Mouse (Mus musculus): Measurements from ENCODE around the gene Csrnp3. TPM values are rescaled to one million over a fixed set of nuclear protein-coding genes. Genes with fewer than 3 reads are reported as not detected.

Csrnp3 gene
- total and polyA plus RNA-seq, 3 experiments, result 0.16 TPM; not detected in 2

- H3K4me3 ChIP-seq (ENCODE audit: low read depth, low read length), result no peak overlapping the region
- H3K27me3 ChIP-seq (ENCODE audit: insufficient read depth, low read length), result no peaks in the 10 kb centered on the region
- H3K9me3 ChIP-seq (replicated peaks), result peaks cover 13% of the 10 kb centered on the region
- ATAC-seq (ENCODE audit: extremely low read depth, insufficient number of reproducible peaks, low FRiP score, poor library complexity, severe bottlenecking) (no peak), DNase-seq (ENCODE audit: low spot score) (no peak)
- no peaks in the 10 kb centered on the region for H3K36me3 ChIP-seq (replicated peaks)
- no peak for TF ChIP-seq TAL1 (conservative IDR thresholded peaks at IDR 0.05; ENCODE audit: low read depth, low read length)
- no peak for TF ChIP-seq GATA2 (IDR thresholded peaks at IDR 0.05; ENCODE audit: borderline replicate concordance, low read depth, low read length)
- TF ChIP-seq POLR2AphosphoS5 (IDR thresholded peaks at IDR 0.05; ENCODE audit: insufficient replicate concordance, low read depth, low read length), result no peak
- TF ChIP-seq CTCF (IDR thresholded peaks at IDR 0.05; ENCODE audit: low read depth, low read length), result no peak
- TF ChIP-seq GATA1 (IDR thresholded peaks at IDR 0.05; ENCODE audit: borderline replicate concordance, low read length), result no peak
- no peaks in the 10 kb centered on the region for H3K4me1 ChIP-seq (ENCODE audit: insufficient read depth, low read depth, low read length)
Measured at GRCm38 (mm10) chr2:65953726-65954340, 108.3 kb downstream of the Csrnp3 start.

GRCm38 (mm10) chr2:65955804-65956203 lies 110.2 kb downstream of the Csrnp3 start:
- no peaks in the 10 kb centered on the region for H3K4me1 ChIP-seq (ENCODE audit: insufficient read depth, low read depth, low read length)
- no peaks in the 10 kb centered on the region for H3K27me3 ChIP-seq (ENCODE audit: insufficient read depth, low read length)
- no peaks in the 10 kb centered on the region for H3K36me3 ChIP-seq (replicated peaks)
- ATAC-seq (ENCODE audit: extremely low read depth, insufficient number of reproducible peaks, low FRiP score, poor library complexity, severe bottlenecking) (no peak), DNase-seq (ENCODE audit: low spot score) (no peak)
- H3K4me3 ChIP-seq (ENCODE audit: low read depth, low read length), result no peak overlapping the region
- peaks cover 9% of the 10 kb centered on the region for H3K9me3 ChIP-seq (replicated peaks)
- TF ChIP-seq POLR2AphosphoS5 (IDR thresholded peaks at IDR 0.05; ENCODE audit: insufficient replicate concordance, low read depth, low read length), result no peak
- no peak for TF ChIP-seq GATA1 (IDR thresholded peaks at IDR 0.05; ENCODE audit: borderline replicate concordance, low read length)
- no peak for TF ChIP-seq CTCF (IDR thresholded peaks at IDR 0.05; ENCODE audit: low read depth, low read length)
- TF ChIP-seq TAL1 (conservative IDR thresholded peaks at IDR 0.05; ENCODE audit: low read depth, low read length), result no peak
- no peak for TF ChIP-seq GATA2 (IDR thresholded peaks at IDR 0.05; ENCODE audit: borderline replicate concordance, low read depth, low read length)

GRCm38 (mm10) chr2:65956727-65957126 lies 111.2 kb downstream of the Csrnp3 start:
- Histone ChIP-seq H3K4me1 (ENCODE audit: insufficient read depth, low read depth, low read length) (no peaks in the 10 kb centered on the region), H3K36me3 (replicated peaks) (no peaks in the 10 kb centered on the region), H3K27me3 (ENCODE audit: insufficient read depth, low read length) (no peaks in the 10 kb centered on the region), H3K9me3 (replicated peaks) (peaks cover 9% of the 10 kb centered on the region), H3K4me3 (ENCODE audit: low read depth, low read length) (no peak overlapping the region)
- TF ChIP-seq TAL1 (conservative IDR thresholded peaks at IDR 0.05; ENCODE audit: low read depth, low read length) (no peak), POLR2AphosphoS5 (IDR thresholded peaks at IDR 0.05; ENCODE audit: insufficient replicate concordance, low read depth, low read length) (no peak), CTCF (IDR thresholded peaks at IDR 0.05; ENCODE audit: low read depth, low read length) (no peak), GATA1 (IDR thresholded peaks at IDR 0.05; ENCODE audit: borderline replicate concordance, low read length) (no peak), GATA2 (IDR thresholded peaks at IDR 0.05; ENCODE audit: borderline replicate concordance, low read depth, low read length) (no peak)
- ATAC-seq (ENCODE audit: extremely low read depth, insufficient number of reproducible peaks, low FRiP score, poor library complexity, severe bottlenecking), result no peak
- no peak for DNase-seq (ENCODE audit: low spot score)

GRCm38 (mm10) chr2:65963420-65963819 lies 117.9 kb downstream of the Csrnp3 start:
- ATAC-seq (ENCODE audit: extremely low read depth, insufficient number of reproducible peaks, low FRiP score, poor library complexity, severe bottlenecking) (no peak), DNase-seq (ENCODE audit: low spot score) (no peak)
- H3K36me3 ChIP-seq (replicated peaks), result no peaks in the 10 kb centered on the region
- TF ChIP-seq GATA1 (IDR thresholded peaks at IDR 0.05; ENCODE audit: borderline replicate concordance, low read length), result no peak
- TF ChIP-seq TAL1 (conservative IDR thresholded peaks at IDR 0.05; ENCODE audit: low read depth, low read length), result no peak
- TF ChIP-seq CTCF (IDR thresholded peaks at IDR 0.05; ENCODE audit: low read depth, low read length), result no peak
- TF ChIP-seq POLR2AphosphoS5 (IDR thresholded peaks at IDR 0.05; ENCODE audit: insufficient replicate concordance, low read depth, low read length), result no peak
- no peak for TF ChIP-seq GATA2 (IDR thresholded peaks at IDR 0.05; ENCODE audit: borderline replicate concordance, low read depth, low read length)
- H3K4me1 ChIP-seq (ENCODE audit: insufficient read depth, low read depth, low read length), result no peaks in the 10 kb centered on the region
- no peak overlapping the region for H3K4me3 ChIP-seq (ENCODE audit: low read depth, low read length)
- peaks cover 2% of the 10 kb centered on the region; the same call in 1 of the 2 replicates for H3K9me3 ChIP-seq (replicated peaks)
- no peaks in the 10 kb centered on the region for H3K27me3 ChIP-seq (ENCODE audit: insufficient read depth, low read length)

GRCm38 (mm10) chr2:65968810-65969209 lies 123.2 kb downstream of the Csrnp3 start:
- ATAC-seq (ENCODE audit: extremely low read depth, insufficient number of reproducible peaks, low FRiP score, poor library complexity, severe bottlenecking) (no peak), DNase-seq (ENCODE audit: low spot score) (no peak)
- no peak overlapping the region for H3K4me3 ChIP-seq (ENCODE audit: low read depth, low read length)
- TF ChIP-seq GATA1 (IDR thresholded peaks at IDR 0.05; ENCODE audit: borderline replicate concordance, low read length) (no peak), POLR2AphosphoS5 (IDR thresholded peaks at IDR 0.05; ENCODE audit: insufficient replicate concordance, low read depth, low read length) (no peak), GATA2 (IDR thresholded peaks at IDR 0.05; ENCODE audit: borderline replicate concordance, low read depth, low read length) (no peak), TAL1 (conservative IDR thresholded peaks at IDR 0.05; ENCODE audit: low read depth, low read length) (no peak)
- peaks cover 8% of the 10 kb centered on the region for H3K9me3 ChIP-seq (replicated peaks)
- H3K36me3 ChIP-seq (replicated peaks), result no peaks in the 10 kb centered on the region
- no peaks in the 10 kb centered on the region for H3K4me1 ChIP-seq (ENCODE audit: insufficient read depth, low read depth, low read length)
- H3K27me3 ChIP-seq (ENCODE audit: insufficient read depth, low read length), result no peaks in the 10 kb centered on the region

- no peak for ATAC-seq (ENCODE audit: extremely low read depth, insufficient number of reproducible peaks, low FRiP score, poor library complexity, severe bottlenecking)
Measured at GRCm38 (mm10) chr2:65973907-65974306, 128.3 kb downstream of the Csrnp3 start.

More at GRCm38 (mm10) chr2:65973907-65974306, 128.3 kb downstream of the Csrnp3 start:
- no peaks in the 10 kb centered on the region for H3K27me3 ChIP-seq (ENCODE audit: insufficient read depth, low read length)
- no peaks in the 10 kb centered on the region for H3K36me3 ChIP-seq (replicated peaks)
- DNase-seq (ENCODE audit: low spot score), result no peak
- no peak overlapping the region for H3K4me3 ChIP-seq (ENCODE audit: low read depth, low read length)
- peaks cover 16% of the 10 kb centered on the region for H3K9me3 ChIP-seq (replicated peaks)
- H3K4me1 ChIP-seq (ENCODE audit: insufficient read depth, low read depth, low read length), result no peaks in the 10 kb centered on the region
- TF ChIP-seq POLR2AphosphoS5 (IDR thresholded peaks at IDR 0.05; ENCODE audit: insufficient replicate concordance, low read depth, low read length) (no peak), CTCF (IDR thresholded peaks at IDR 0.05; ENCODE audit: low read depth, low read length) (no peak), GATA2 (IDR thresholded peaks at IDR 0.05; ENCODE audit: borderline replicate concordance, low read depth, low read length) (no peak), GATA1 (IDR thresholded peaks at IDR 0.05; ENCODE audit: borderline replicate concordance, low read length) (no peak), TAL1 (conservative IDR thresholded peaks at IDR 0.05; ENCODE audit: low read depth, low read length) (no peak)

All from G1E (cell line).